Mouse (Mus musculus) liver, embryonic 14.5 days (tissue): Measurements from ENCODE around the gene Tas2r143.

Source experiments
- CTCF ChIP-seq: IDR thresholded peaks from 2 replicates; pipeline ENCODE4 v1.5.1; 2016; ENCODE audit warnings: antibody characterized with exemption, low read depth, control low read depth
- EP300 ChIP-seq: IDR thresholded peaks from 2 replicates; pipeline ENCODE4 v1.6.1; 2016; ENCODE audit warnings: antibody characterized with exemption, low read depth

DNA sequence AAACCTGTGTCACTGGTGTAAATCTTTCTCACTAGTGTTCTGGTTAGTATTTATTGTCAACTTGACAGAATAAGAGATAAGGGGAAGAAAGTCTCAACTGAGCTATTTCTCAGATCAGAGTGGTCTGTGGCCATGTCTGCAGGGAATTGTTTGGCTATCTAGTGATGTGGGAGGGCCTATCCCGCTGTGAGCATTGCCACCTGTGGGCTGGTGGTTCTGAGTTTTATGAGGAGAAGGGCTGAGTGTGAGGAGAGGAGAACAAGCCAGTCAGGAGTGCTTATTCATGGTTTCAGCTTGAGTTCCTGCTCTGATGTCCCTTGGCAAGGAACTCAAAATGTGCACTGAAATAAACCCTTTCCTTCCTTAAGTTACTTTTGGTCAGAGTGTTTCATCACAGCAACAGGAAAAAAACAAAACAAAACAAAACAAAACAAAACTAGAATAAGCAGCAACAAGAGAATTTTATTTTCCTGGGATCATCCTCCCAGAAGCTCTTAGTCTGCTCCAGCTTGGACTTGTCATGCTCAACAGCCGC lies 8.2 kb upstream of the Tas2r143 start:
- TF ChIP-seq EP300, result no peak
- TF ChIP-seq CTCF, result no peak
